Mouse (Mus musculus) embryonic fibroblast, embryonic 13.5 days (primary cell): ENCODE measurements around the gene Loxl1. TPM values are rescaled to one million over a fixed set of nuclear protein-coding genes. Genes with fewer than 3 reads are reported as not detected.
A peak's percentile ranks its signal among the peaks of the same experiment; 100 is the strongest.

Experiments
- H3K27ac ChIP-seq: 2 replicates; pipeline ENCODE4 v1.5.1; 2012; ENCODE audit warnings: low read length, control low read depth, inconsistent platforms; ENCODE audit not compliant: insufficient read depth
- H3K4me1 ChIP-seq: 2 replicates; pipeline ENCODE4 v1.6.1; 2011; ENCODE audit warnings: low read length; ENCODE audit not compliant: control insufficient read depth, insufficient read depth
- H3K4me3 ChIP-seq: 2 replicates; pipeline ENCODE4 v1.5.1; 2011; ENCODE audit warnings: mild to moderate bottlenecking, control low read depth, low read length; ENCODE audit not compliant: insufficient read depth
- CTCF ChIP-seq: IDR thresholded peaks from 2 replicates; pipeline ENCODE4 v1.5.1; 2011; ENCODE audit warnings: mild to moderate bottlenecking, control low read depth, low read length, moderate library complexity, borderline replicate concordance; ENCODE audit not compliant: insufficient read depth
- POLR2A ChIP-seq: IDR thresholded peaks from 2 replicates; pipeline ENCODE4 v1.6.1; 2011; ENCODE audit warnings: low read depth, mild to moderate bottlenecking, control low read depth, low read length, moderate library complexity
- polyA plus RNA-seq: library from polyadenylated mRNA; stranded (reverse); fragments of >200 nt; gene quantifications from 2 replicates; pipeline ENCODE4 v1.2.4, GENCODE M21; 2011; ENCODE audit warnings: low read depth; ENCODE audit not compliant: missing spikeins, insufficient read length

Loxl1 gene
- polyA plus RNA-seq, 1 experiment, result 158 TPM

- TF ChIP-seq POLR2A (peak; percentile 55; the same call in 1 of the 2 replicates), CTCF (no peak)
- Histone ChIP-seq H3K4me1 (peaks cover 9% of the 10 kb centered on the region), H3K4me3 (no peak overlapping the region), H3K27ac (peak overlapping the region; percentile 98)
These were observed 1.8 kb upstream of the Loxl1 start for GRCm38 (mm10) chr9:58314682-58315360.

GRCm38 (mm10) chr9:58312196-58312943, 616 bp downstream of the Loxl1 start:
- Histone ChIP-seq H3K27ac (peak overlapping the region; percentile 95), H3K4me1 (peaks cover 18% of the 10 kb centered on the region), H3K4me3 (peak overlapping the region; percentile 79)
- no peak for TF ChIP-seq CTCF
- peak; percentile 75 for TF ChIP-seq POLR2A

GRCm38 (mm10) chr9:58311191-58311910, 1.6 kb downstream of the Loxl1 start:
- peak; percentile 64; the same call in 1 of the 2 replicates for TF ChIP-seq CTCF
- peak; percentile 61 for TF ChIP-seq POLR2A
- peak overlapping the region; percentile 95 for H3K27ac ChIP-seq
- peaks cover 27% of the 10 kb centered on the region for H3K4me1 ChIP-seq
- H3K4me3 ChIP-seq, result peak overlapping the region; percentile 79

GRCm38 (mm10) chr9:58310043-58310660, 2.8 kb downstream of the Loxl1 start:
- TF ChIP-seq CTCF (no peak), POLR2A (0 out of 2 replicates have a peak, but pooled peaks have one; percentile 25)
- Histone ChIP-seq H3K4me3 (peak overlapping the region; percentile 36), H3K4me1 (peaks cover 30% of the 10 kb centered on the region), H3K27ac (peak overlapping the region; percentile 90)

GRCm38 (mm10) chr9:58308395-58308794, 4.6 kb downstream of the Loxl1 start:
- TF ChIP-seq CTCF (no peak), POLR2A (no peak)
- Histone ChIP-seq H3K27ac (peak overlapping the region; percentile 91), H3K4me1 (peaks cover 34% of the 10 kb centered on the region), H3K4me3 (0 out of 2 replicates have a peak overlapping the region, but pooled peaks have one; percentile 36)

GRCm38 (mm10) chr9:58305686-58306085, 7.3 kb downstream of the Loxl1 start:
- no peak overlapping the region for H3K4me3 ChIP-seq
- H3K27ac ChIP-seq, result peak overlapping the region; percentile 91
- TF ChIP-seq CTCF, result no peak
- H3K4me1 ChIP-seq, result peaks cover 34% of the 10 kb centered on the region

- Histone ChIP-seq H3K4me3 (no peak overlapping the region), H3K27ac (peak overlapping the region; percentile 91), H3K4me1 (peaks cover 37% of the 10 kb centered on the region)
- no peak for TF ChIP-seq POLR2A
- TF ChIP-seq CTCF, result no peak
These were observed 9.3 kb downstream of the Loxl1 start for GRCm38 (mm10) chr9:58303599-58304271.

GRCm38 (mm10) chr9:58303115-58303514, 9.9 kb downstream of the Loxl1 start:
- Histone ChIP-seq H3K4me1 (peaks cover 38% of the 10 kb centered on the region), H3K27ac (peak overlapping the region; percentile 38), H3K4me3 (no peak overlapping the region)
- TF ChIP-seq POLR2A (no peak), CTCF (no peak)

GRCm38 (mm10) chr9:58299356-58299799, 13.6 kb downstream of the Loxl1 start:
- TF ChIP-seq POLR2A, result no peak
- no peak for TF ChIP-seq CTCF
- Histone ChIP-seq H3K27ac (peak overlapping the region; percentile 87), H3K4me3 (no peak overlapping the region), H3K4me1 (peaks cover 30% of the 10 kb centered on the region)
